Mouse (Mus musculus): ENCODE results near the gene Sdccag8.

- TF ChIP-seq CTCF (conservative IDR thresholded peaks at IDR 0.05; ENCODE audit: insufficient read depth, insufficient read length, low read depth, low read length) (no peak), POLR2A (IDR thresholded peaks at IDR 0.05; ENCODE audit: low read depth, low read length) (peak; percentile 16)
Observed at GRCm38 (mm10) chr1:176814036-176814420, 432 bp upstream of the Sdccag8 start, which contains the start of gene Cep170.
